Mouse (Mus musculus): Measurements from ENCODE around the gene Adss. TPM values are rescaled to one million over a fixed set of nuclear protein-coding genes. Genes with fewer than 3 reads are reported as not detected.

Gene Adss
- polyA plus RNA-seq, 1 experiment from 2014 or later, result 57.5 TPM

DNA sequence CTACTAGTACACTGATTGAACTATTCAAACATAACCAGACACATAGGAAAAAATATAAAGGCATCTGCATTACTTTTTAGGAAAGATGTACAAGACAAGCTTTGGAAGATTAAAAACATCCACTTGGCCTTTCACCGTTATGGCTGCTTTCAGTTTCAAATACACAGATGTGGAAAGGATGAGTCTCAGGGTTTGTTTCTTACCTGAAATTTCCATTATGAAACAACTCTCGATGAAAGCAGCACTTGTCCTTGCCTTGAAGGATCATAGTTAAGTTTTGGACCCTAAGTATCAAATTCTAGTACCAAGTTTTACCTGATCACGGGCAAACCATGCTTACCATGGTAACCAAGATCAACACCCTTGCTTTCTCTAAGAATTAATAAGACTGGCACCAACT, 3.5 kb downstream of the Adss start:
- no peak for ATAC-seq (replicated peaks; ENCODE audit: low FRiP score)
- 87% methylated on average over 3 of the region's 3 CpGs for WGBS

DNA sequence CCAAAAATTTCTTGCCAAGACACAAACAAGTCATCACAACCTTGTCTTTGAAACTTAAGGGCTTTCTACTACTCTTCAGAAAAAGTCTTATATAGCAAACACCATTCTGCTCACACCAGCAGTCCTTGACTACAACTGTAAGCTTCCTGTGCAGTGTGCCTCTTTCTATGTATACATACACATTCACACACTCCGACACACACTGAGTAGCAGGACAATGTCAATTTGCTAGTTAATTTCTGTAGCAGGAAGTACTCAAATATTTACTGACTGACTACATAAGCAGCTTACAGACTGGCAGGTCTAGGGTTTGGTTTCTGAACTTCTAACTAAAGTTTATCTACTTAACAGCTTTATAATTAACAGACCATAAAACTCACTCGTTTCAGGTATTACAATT, 18.9 kb downstream of the Adss start:
- Histone ChIP-seq H3K27me3 (ENCODE audit: control insufficient read depth, insufficient read depth, low read length) (no peaks in the 10 kb centered on the region), H3K9ac (ENCODE audit: low read length) (no peak overlapping the region), H3K4me1 (replicated peaks; ENCODE audit: control insufficient read depth, insufficient read depth, low read length) (no peaks in the 10 kb centered on the region), H3K9me3 (ENCODE audit: control insufficient read depth, low read length) (no peaks in the 10 kb centered on the region), H3K4me3 (ENCODE audit: low read depth, low read length) (no peak overlapping the region), H3K4me2 (ENCODE audit: low read depth, low read length, severe bottlenecking) (no peak overlapping the region), H3K27ac (ENCODE audit: low read depth, low read length) (no peak overlapping the region), H3K36me3 (ENCODE audit: control insufficient read depth, insufficient read depth, low read length) (peaks cover 7% of the 10 kb centered on the region)
- ATAC-seq (replicated peaks; ENCODE audit: low FRiP score) (no peak), DNase-seq (ENCODE audit: low spot score) (no peak)
- 95% methylated on average over 2 of the region's 2 CpGs for WGBS

More for the DNA sequence above, 3.5 kb downstream of the Adss start:
- Histone ChIP-seq H3K4me2 (ENCODE audit: low read depth, low read length, severe bottlenecking) (no peak overlapping the region), H3K9ac (ENCODE audit: low read length) (no peak overlapping the region), H3K9me3 (ENCODE audit: control insufficient read depth, low read length) (no peaks in the 10 kb centered on the region; the same call in 1 of the 2 replicates), H3K27ac (ENCODE audit: low read depth, low read length) (no peak overlapping the region), H3K4me1 (replicated peaks; ENCODE audit: control insufficient read depth, insufficient read depth, low read length) (peaks cover 8% of the 10 kb centered on the region; the same call in 1 of the 2 replicates), H3K27me3 (ENCODE audit: control insufficient read depth, insufficient read depth, low read length) (no peaks in the 10 kb centered on the region), H3K4me3 (ENCODE audit: low read depth, low read length) (no peak overlapping the region), H3K36me3 (ENCODE audit: control insufficient read depth, insufficient read depth, low read length) (no peaks in the 10 kb centered on the region)
- DNase-seq (ENCODE audit: low spot score), result no peak

DNA sequence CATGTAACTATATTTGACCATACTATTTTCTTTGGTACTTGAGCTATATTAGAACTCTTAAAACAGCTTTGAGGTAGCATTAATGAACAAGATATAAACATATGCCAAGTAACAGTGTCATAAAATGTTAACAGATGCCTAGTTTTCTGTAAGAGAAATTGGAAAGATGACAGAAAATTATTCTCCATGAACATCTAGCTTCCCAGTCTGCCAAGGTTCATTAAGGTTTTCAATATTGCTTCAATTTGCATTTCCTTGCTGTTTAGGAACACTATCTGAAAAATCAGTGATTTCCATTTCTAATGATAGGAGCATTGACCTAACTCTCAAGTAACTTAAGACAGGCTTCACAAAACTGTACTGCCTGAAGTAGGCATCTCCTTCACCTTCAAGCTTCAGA, 27.4 kb downstream of the Adss start:
- no peak overlapping the region for H3K4me3 ChIP-seq (ENCODE audit: low read depth, low read length)
- H3K9me3 ChIP-seq (ENCODE audit: control insufficient read depth, low read length), result no peaks in the 10 kb centered on the region
- no peaks in the 10 kb centered on the region for H3K27me3 ChIP-seq (ENCODE audit: control insufficient read depth, insufficient read depth, low read length)
- H3K27ac ChIP-seq (ENCODE audit: low read depth, low read length), result no peak overlapping the region
- ATAC-seq (replicated peaks; ENCODE audit: low FRiP score) (no peak), DNase-seq (ENCODE audit: low spot score) (no peak)
- no peak overlapping the region for H3K4me2 ChIP-seq (ENCODE audit: low read depth, low read length, severe bottlenecking)
- no peaks in the 10 kb centered on the region for H3K4me1 ChIP-seq (replicated peaks; ENCODE audit: control insufficient read depth, insufficient read depth, low read length)
- peaks cover 2% of the 10 kb centered on the region; the same call in 1 of the 2 replicates for H3K36me3 ChIP-seq (ENCODE audit: control insufficient read depth, insufficient read depth, low read length)
- no peak overlapping the region for H3K9ac ChIP-seq (ENCODE audit: low read length)

DNA sequence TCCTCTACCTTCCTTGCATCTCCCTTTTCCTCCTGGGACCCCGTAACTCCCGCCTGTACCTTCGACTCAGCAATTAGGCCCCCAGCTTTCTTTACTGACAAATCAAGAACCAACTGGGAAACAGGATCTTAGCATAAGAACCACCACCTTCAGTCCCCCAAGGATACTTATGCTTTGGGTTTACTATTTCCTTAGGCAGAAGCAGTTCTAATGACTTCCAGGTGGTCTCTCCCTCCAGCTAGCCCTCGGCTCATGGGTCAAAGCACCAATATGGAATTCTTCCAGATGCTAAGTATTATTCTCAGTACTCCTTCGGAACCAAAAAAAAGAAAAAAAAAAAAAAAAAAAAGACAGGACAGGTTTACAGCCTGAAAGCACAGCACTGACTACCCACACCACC, 39.1 kb downstream of the Adss start:
- H3K4me3 ChIP-seq (ENCODE audit: low read depth, low read length), result no peak overlapping the region
- no peak overlapping the region for H3K27ac ChIP-seq (ENCODE audit: low read depth, low read length)
- WGBS, result 83% methylated on average over 5 of the region's 5 CpGs
- no peaks in the 10 kb centered on the region for H3K4me1 ChIP-seq (replicated peaks; ENCODE audit: control insufficient read depth, insufficient read depth, low read length)
- no peaks in the 10 kb centered on the region for H3K27me3 ChIP-seq (ENCODE audit: control insufficient read depth, insufficient read depth, low read length)
- H3K4me2 ChIP-seq (ENCODE audit: low read depth, low read length, severe bottlenecking), result no peak overlapping the region
- H3K9ac ChIP-seq (ENCODE audit: low read length), result no peak overlapping the region
- ATAC-seq (replicated peaks; ENCODE audit: low FRiP score) (no peak), DNase-seq (ENCODE audit: low spot score) (no peak)
- no peaks in the 10 kb centered on the region; the same call in 1 of the 2 replicates for H3K36me3 ChIP-seq (ENCODE audit: control insufficient read depth, insufficient read depth, low read length)
- no peaks in the 10 kb centered on the region for H3K9me3 ChIP-seq (ENCODE audit: control insufficient read depth, low read length)

DNA sequence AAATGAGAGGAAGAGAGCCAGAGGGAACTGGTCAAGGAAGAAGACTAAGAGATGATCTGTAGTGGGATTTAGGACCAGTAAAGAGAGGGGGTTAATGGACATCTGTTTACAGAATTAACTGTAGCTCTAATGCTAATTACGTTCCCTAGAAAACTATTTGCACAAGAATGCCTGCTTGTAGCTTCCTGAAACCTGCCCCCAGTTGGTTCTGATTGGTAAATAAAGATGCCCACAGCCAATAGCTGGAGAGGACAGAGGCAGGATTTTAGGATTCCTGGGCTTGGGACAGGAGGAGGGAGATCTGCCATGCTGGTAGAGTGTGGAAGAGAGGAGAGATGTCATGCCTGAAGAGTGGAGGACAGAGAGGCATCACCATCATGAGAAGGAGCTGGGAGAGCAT, 42.8 kb downstream of the Adss start:
- WGBS, result 75% methylated on average over 1 of the region's 1 CpGs
- DNase-seq (ENCODE audit: low spot score), result no peak
- H3K4me2 ChIP-seq (ENCODE audit: low read depth, low read length, severe bottlenecking), result no peak overlapping the region
- ATAC-seq (replicated peaks; ENCODE audit: low FRiP score), result no peak
- H3K27ac ChIP-seq (ENCODE audit: low read depth, low read length), result no peak overlapping the region
- no peaks in the 10 kb centered on the region for H3K36me3 ChIP-seq (ENCODE audit: control insufficient read depth, insufficient read depth, low read length)
- H3K9ac ChIP-seq (ENCODE audit: low read length), result no peak overlapping the region
- no peaks in the 10 kb centered on the region for H3K27me3 ChIP-seq (ENCODE audit: control insufficient read depth, insufficient read depth, low read length)
- no peaks in the 10 kb centered on the region for H3K4me1 ChIP-seq (replicated peaks; ENCODE audit: control insufficient read depth, insufficient read depth, low read length)
- no peak overlapping the region for H3K4me3 ChIP-seq (ENCODE audit: low read depth, low read length)
- peaks cover 6% of the 10 kb centered on the region; the same call in 1 of the 2 replicates for H3K9me3 ChIP-seq (ENCODE audit: control insufficient read depth, low read length)

DNA sequence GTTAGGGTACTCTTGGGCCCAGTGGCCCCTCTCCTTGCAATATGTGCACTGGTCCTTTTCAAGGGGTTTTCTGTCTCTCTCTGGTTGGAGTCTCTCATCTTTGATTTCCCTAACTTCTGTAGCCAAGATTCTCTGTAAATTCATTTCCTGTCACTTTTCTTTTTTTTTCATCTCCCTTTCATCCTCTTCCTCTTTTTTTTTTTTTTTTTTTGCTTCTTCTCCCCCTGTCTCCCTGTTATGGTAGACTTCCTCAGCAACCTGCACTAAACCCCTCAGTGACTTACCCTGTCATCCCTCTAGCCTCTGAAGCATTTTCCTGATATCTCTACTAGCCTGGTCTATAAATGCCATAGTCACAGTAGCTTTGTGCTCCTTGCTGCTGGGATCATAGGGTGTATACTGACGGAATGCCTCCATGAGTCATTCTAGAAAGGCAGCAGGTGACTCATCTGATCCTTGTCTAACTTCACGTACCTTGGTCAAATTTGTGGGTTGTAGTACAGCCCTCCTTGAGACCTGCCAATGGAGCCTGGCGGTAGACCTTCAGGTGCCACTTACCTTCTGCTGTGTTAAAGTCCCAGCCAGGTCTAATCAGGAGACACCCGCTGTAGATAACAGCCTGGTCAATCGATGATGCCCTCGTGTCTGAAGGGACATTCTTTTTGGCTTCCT, 48.3 kb downstream of the Adss start:
- H3K4me1 ChIP-seq (replicated peaks; ENCODE audit: control insufficient read depth, insufficient read depth, low read length), result no peaks in the 10 kb centered on the region
- H3K9ac ChIP-seq (ENCODE audit: low read length), result no peak overlapping the region
- H3K27me3 ChIP-seq (ENCODE audit: control insufficient read depth, insufficient read depth, low read length), result no peaks in the 10 kb centered on the region
- 94% methylated on average over 6 of the region's 6 CpGs for WGBS
- no peak overlapping the region for H3K27ac ChIP-seq (ENCODE audit: low read depth, low read length)
- no peak overlapping the region for H3K4me2 ChIP-seq (ENCODE audit: low read depth, low read length, severe bottlenecking)
- H3K9me3 ChIP-seq (ENCODE audit: control insufficient read depth, low read length), result peaks cover 6% of the 10 kb centered on the region; the same call in 1 of the 2 replicates
- ATAC-seq (replicated peaks; ENCODE audit: low FRiP score) (no peak), DNase-seq (ENCODE audit: low spot score) (no peak)
- H3K36me3 ChIP-seq (ENCODE audit: control insufficient read depth, insufficient read depth, low read length), result no peaks in the 10 kb centered on the region
- no peak overlapping the region for H3K4me3 ChIP-seq (ENCODE audit: low read depth, low read length)

DNA sequence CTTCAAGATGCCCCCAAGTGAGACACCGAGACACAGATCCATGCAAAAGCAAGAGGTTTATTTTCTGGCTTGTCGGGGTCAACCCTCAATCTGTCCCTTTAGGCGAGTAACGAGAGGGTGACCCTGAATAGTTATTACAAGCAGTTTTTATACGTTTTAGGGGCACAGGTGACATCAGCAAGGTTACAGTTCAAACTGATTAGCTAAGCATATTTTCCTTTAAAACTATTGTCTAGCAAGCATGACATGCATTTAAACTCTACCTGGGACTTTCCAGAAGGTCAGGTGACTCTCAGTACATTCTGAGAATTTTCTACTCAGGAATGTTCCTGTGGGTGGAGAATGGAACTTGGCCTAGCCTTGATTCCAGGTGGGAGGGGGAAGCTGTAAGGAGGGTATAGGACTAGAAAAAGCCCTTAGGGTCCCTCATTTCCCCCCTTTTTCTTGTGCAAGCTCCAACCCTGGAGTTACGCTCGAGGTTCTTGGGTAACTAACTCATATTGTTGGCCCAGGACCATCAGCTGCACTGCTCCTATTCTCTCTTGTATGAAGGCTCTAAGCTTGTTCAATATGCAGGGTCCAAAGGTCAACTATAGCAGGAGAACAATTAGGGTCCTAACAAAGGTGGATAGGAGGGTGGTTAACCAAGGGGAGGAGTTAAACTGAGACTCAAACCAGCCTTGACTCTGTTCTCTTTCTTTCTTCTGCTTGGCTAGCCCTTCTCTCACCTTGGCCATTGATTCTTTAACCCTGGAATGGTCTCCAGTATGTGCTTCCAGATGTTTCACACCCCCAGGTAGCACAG, 51.6 kb downstream of the Adss start:
- Histone ChIP-seq H3K4me2 (ENCODE audit: low read depth, low read length, severe bottlenecking) (no peak overlapping the region), H3K27ac (ENCODE audit: low read depth, low read length) (no peak overlapping the region), H3K4me1 (replicated peaks; ENCODE audit: control insufficient read depth, insufficient read depth, low read length) (no peaks in the 10 kb centered on the region), H3K4me3 (ENCODE audit: low read depth, low read length) (no peak overlapping the region), H3K27me3 (ENCODE audit: control insufficient read depth, insufficient read depth, low read length) (no peaks in the 10 kb centered on the region), H3K9me3 (ENCODE audit: control insufficient read depth, low read length) (peaks cover 3% of the 10 kb centered on the region; the same call in 1 of the 2 replicates), H3K36me3 (ENCODE audit: control insufficient read depth, insufficient read depth, low read length) (no peaks in the 10 kb centered on the region), H3K9ac (ENCODE audit: low read length) (no peak overlapping the region)
- no peak for ATAC-seq (replicated peaks; ENCODE audit: low FRiP score)
- no peak for DNase-seq (ENCODE audit: low spot score)
- 78% methylated on average over 7 of the region's 7 CpGs for WGBS

DNA sequence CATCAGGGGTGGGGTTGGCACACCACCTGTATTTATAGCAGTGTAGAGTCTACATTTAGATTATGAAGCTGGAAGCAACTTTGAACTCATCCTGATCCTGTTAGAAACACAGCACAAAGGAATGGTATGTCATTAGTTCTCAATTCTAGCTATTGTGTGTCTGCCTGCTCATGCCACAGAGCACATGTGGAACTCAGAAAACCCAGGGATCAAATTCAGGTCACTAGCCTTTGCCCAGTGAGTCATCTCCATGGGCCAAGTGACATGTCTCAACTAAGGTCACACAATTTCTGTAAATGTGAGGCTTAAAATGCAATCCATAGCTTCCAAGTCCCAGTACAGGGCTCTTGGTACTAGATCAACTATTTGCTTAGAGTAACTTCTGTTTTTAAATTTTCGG, 54.2 kb downstream of the Adss start:
- Histone ChIP-seq H3K9me3 (ENCODE audit: control insufficient read depth, low read length) (no peaks in the 10 kb centered on the region), H3K4me2 (ENCODE audit: low read depth, low read length, severe bottlenecking) (no peak overlapping the region), H3K36me3 (ENCODE audit: control insufficient read depth, insufficient read depth, low read length) (no peaks in the 10 kb centered on the region), H3K4me1 (replicated peaks; ENCODE audit: control insufficient read depth, insufficient read depth, low read length) (no peaks in the 10 kb centered on the region), H3K4me3 (ENCODE audit: low read depth, low read length) (no peak overlapping the region), H3K9ac (ENCODE audit: low read length) (no peak overlapping the region), H3K27ac (ENCODE audit: low read depth, low read length) (no peak overlapping the region), H3K27me3 (ENCODE audit: control insufficient read depth, insufficient read depth, low read length) (no peaks in the 10 kb centered on the region)
- WGBS, result 66% methylated on average over 1 of the region's 1 CpGs
- DNase-seq (ENCODE audit: low spot score) (no peak), ATAC-seq (replicated peaks; ENCODE audit: low FRiP score) (no peak)
